Mouse (Mus musculus): ENCODE results near the gene Bbs9.

The Bbs9 gene

GRCm38 (mm10) chr9:22665155-22665554 lies 189.6 kb downstream of the Bbs9 start:
- in situ Hi-C loops (cut with MboI; ENCODE audit: low pct_unique_long_range_greater_than_20kb in 1 of 2, low sequenced_read_pairs in 2 of 2, unreplicated experiment in 1 of 2): no loop called here

- in situ Hi-C loops (cut with MboI; ENCODE audit: low pct_unique_long_range_greater_than_20kb in 1 of 2, low sequenced_read_pairs in 2 of 2, unreplicated experiment in 1 of 2): no loop called here
Measured at GRCm38 (mm10) chr9:22672937-22673336, 197.4 kb downstream of the Bbs9 start.

DNA sequence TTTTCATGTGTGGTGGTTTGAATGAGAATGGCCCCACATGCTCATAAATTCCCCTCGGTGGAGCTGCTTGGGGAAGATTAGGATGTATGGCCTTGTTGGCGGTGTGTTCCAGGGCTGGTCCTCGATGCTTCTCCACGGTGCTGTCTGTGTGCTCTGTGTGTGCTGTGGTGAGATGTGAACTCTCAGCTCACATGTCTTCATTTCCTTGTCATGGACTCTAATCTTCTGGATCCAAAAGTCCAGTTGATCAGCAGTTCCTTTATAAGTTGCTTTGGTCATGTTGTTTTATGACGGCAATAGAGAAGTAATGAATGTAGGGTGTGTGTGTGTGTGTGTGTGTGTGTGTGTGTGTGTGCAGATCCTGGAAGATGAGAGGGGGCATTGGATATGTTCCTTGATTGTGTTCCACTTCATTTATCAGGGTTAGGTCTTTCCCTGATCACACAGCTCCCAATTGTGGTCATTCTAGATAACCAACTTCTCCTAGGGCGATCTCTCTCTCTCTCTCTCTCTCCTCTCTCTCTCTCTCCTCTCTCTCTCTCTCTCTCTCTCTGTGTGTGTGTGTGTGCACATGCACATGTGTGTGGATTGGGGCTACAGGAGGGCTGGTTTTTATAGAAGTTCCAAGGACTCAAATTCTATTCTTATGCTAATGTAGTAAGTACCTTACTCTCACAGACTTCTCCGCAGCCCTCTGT lies 201.8 kb downstream of the Bbs9 start:
- in situ Hi-C loops (cut with MboI; ENCODE audit: low pct_unique_long_range_greater_than_20kb in 1 of 2, low sequenced_read_pairs in 2 of 2, unreplicated experiment in 1 of 2): no loop called here

DNA sequence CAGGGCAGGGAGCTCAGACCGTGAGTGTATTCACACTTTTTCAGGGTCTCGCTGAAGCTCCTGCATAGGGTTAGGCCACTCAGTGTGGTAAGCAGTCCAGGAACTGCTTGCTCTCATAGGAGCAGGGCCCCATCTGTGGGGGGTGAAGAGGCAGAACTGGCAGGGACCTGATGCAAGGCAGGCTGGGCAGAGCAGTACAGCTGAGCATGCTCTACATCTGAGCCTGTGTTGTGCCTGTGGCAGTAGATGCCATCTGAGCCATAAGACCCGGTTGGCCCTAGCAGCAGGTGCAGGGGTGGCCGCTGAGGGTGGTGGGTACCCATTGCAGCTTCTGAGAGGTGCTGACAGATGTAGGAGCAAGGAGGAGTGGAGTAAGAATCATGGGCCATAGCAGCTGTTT lies 202.5 kb downstream of the Bbs9 start:
- in situ Hi-C loops (cut with MboI; ENCODE audit: low pct_unique_long_range_greater_than_20kb in 1 of 2, low sequenced_read_pairs in 2 of 2, unreplicated experiment in 1 of 2): no loop called here

DNA sequence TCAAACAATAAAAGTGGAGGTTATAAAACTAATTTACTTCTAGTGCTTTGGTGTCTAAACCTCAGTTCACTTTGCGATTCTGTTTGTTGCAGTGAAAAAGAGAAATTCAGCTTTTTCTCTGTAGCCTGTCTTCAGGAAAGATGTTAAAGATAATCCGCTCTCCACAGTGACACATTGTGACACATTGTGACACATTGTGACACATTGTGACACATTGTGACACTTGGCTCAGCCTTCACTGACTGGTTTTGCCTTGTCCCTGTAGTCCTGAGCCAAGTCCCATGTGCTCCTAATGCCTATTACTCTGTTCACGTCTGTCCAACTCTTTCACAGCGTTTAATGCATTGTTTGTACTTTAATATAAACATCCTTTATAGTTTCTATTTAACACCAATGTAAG lies 203.0 kb downstream of the Bbs9 start:
- in situ Hi-C loops (cut with MboI; ENCODE audit: low pct_unique_long_range_greater_than_20kb in 1 of 2, low sequenced_read_pairs in 2 of 2, unreplicated experiment in 1 of 2): no loop called here

DNA sequence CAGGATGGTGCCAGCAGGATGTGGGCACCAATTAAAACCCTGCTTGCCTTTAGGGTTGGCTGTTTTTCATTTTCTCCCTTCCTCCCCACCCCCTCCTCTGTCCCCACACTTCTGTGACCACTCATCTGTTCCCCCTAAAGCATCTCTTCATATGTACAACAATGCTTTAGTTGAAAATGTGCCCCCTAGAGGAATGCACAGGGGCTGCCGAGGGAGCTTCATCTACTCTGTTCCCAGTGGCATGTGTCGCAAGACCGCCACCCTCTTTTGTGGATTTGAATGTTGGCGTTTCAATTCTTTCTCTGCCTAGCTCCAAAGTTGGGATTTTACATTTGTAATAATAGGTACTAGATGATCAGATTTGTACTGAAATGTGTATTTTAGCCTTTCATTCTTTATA lies 204.0 kb downstream of the Bbs9 start:
- in situ Hi-C loops (cut with MboI; ENCODE audit: low pct_unique_long_range_greater_than_20kb in 1 of 2, low sequenced_read_pairs in 2 of 2, unreplicated experiment in 1 of 2): no loop called here

GRCm38 (mm10) chr9:22680031-22680430 lies 204.5 kb downstream of the Bbs9 start:
- in situ Hi-C loops (cut with MboI; ENCODE audit: low pct_unique_long_range_greater_than_20kb in 1 of 2, low sequenced_read_pairs in 2 of 2, unreplicated experiment in 1 of 2): no loop called here

- in situ Hi-C loops (cut with MboI; ENCODE audit: low pct_unique_long_range_greater_than_20kb in 1 of 2, low sequenced_read_pairs in 2 of 2, unreplicated experiment in 1 of 2): no loop called here
Measured at GRCm38 (mm10) chr9:22680484-22680883, 205.0 kb downstream of the Bbs9 start.

- in situ Hi-C loops (cut with MboI; ENCODE audit: low pct_unique_long_range_greater_than_20kb in 1 of 2, low sequenced_read_pairs in 2 of 2, unreplicated experiment in 1 of 2): no loop called here
Measured at GRCm38 (mm10) chr9:22683786-22684185, 208.3 kb downstream of the Bbs9 start.

DNA sequence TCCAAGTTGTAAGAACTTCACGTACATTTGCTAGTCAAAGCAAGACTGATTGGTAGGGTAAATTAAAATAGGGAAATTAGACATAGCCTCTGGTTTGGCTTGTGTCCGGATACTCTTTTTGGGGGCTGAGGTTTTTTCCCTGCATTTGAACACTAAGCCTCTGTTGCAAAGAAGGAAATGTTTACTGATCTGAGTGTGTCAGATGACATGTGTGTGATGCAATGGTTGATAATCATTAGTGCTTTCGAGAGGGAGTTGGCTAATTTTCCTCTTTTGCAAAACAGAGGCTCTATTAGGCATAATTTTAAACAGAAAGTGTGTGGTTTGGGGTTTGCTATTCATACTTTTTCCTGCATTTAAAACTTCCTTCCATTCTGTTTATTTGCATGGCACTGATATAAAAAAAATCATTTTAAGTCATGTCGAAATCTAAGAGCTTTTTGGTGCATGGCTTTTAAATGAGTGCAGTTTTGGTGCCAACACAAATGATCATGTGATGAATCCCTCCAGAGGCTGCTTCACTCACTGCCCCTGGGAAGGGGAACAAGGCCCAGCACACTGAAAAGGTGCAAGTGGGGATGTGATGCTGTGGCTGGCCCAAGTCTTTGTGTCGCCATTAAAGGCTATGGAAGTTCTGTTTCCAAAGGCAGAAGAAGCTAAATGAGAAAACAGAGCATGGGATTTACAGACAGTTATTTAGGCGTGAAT lies 211.4 kb downstream of the Bbs9 start:
- in situ Hi-C loops (cut with MboI; ENCODE audit: low pct_unique_long_range_greater_than_20kb in 1 of 2, low sequenced_read_pairs in 2 of 2, unreplicated experiment in 1 of 2): no loop called here

- in situ Hi-C loops (cut with MboI; ENCODE audit: low pct_unique_long_range_greater_than_20kb in 1 of 2, low sequenced_read_pairs in 2 of 2, unreplicated experiment in 1 of 2): no loop called here
Measured at GRCm38 (mm10) chr9:22690234-22690633, 214.7 kb downstream of the Bbs9 start.

DNA sequence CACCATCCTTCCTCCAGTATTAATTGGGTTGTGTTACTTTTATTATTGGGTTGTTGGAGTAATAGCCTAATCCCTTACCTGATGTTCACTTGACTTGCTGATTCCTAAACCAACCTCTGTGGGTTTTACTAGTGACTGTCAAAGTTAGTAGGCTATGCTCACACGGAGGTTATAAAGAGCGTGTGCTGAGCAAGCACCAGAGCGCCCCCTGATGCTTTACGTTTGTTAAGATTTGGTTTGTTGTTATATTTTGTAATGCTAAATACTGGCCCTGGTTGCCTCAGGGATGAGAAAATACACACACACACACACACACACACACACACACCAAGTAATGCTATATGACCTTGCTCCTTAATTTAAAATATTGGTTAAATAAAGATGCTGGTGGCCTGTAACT lies 219.9 kb downstream of the Bbs9 start:
- in situ Hi-C loops (cut with MboI; ENCODE audit: low pct_unique_long_range_greater_than_20kb in 1 of 2, low sequenced_read_pairs in 2 of 2, unreplicated experiment in 1 of 2): no loop called here

GRCm38 (mm10) chr9:22696809-22697374 lies 221.4 kb downstream of the Bbs9 start:
- in situ Hi-C loops (cut with MboI; ENCODE audit: low pct_unique_long_range_greater_than_20kb in 1 of 2, low sequenced_read_pairs in 2 of 2, unreplicated experiment in 1 of 2): no loop called here

DNA sequence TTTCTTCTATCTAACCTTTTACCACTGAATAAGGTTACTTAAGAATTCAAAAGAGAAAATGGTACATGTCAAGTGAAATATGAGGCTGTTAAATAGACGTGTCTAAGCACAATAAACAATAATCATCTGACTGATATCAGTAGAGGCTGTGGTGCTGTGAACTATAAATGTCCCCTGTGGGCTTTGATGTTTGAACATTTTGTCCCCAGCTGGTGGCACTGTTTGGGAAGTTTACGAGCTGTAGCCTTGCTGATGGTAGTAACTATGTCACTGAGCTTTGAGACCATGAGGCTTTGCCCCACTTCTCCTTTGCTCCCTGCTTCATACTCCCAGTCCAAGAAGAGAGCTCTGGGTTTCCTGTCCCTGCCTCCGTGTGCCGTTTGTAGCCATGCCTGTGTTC lies 222.3 kb downstream of the Bbs9 start:
- in situ Hi-C loops (cut with MboI; ENCODE audit: low pct_unique_long_range_greater_than_20kb in 1 of 2, low sequenced_read_pairs in 2 of 2, unreplicated experiment in 1 of 2): no loop called here

DNA sequence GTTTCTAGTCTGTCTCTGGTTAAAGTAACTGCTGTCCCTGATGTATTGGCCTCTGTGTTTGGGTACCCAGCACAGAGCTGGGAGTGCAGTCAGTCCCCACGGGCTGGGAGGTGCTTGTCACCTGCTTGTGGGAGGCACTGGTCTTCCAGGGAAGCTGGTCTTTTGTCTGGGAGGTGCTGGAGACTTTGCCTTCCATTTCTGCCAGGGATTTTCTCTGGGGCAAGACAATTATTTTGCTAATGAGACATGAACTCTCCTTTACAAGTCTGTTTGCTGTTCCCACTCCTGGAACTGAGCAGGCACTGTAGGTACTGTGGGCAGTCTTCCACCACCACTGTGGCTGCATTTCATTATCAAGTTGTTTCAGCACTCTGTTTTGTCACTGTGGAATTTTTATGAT lies 223.0 kb downstream of the Bbs9 start:
- in situ Hi-C loops (cut with MboI; ENCODE audit: low pct_unique_long_range_greater_than_20kb in 1 of 2, low sequenced_read_pairs in 2 of 2, unreplicated experiment in 1 of 2): no loop called here

- in situ Hi-C loops (cut with MboI; ENCODE audit: low pct_unique_long_range_greater_than_20kb in 1 of 2, low sequenced_read_pairs in 2 of 2, unreplicated experiment in 1 of 2): loop anchor here in 1 of 2 experiments (10.0 kb wide), 1 partner anchor 147 kb away; no protein-coding TSS in a partner anchor
Measured at GRCm38 (mm10) chr9:22702065-22702611, 226.6 kb downstream of the Bbs9 start.

- in situ Hi-C loops (cut with MboI; ENCODE audit: low pct_unique_long_range_greater_than_20kb in 1 of 2, low sequenced_read_pairs in 2 of 2, unreplicated experiment in 1 of 2): loop anchor here in 1 of 2 experiments (10.0 kb wide), 1 partner anchor 148 kb away; no protein-coding TSS in a partner anchor
Measured at GRCm38 (mm10) chr9:22702812-22703367, 227.4 kb downstream of the Bbs9 start.

- in situ Hi-C loops (cut with MboI; ENCODE audit: low pct_unique_long_range_greater_than_20kb in 1 of 2, low sequenced_read_pairs in 2 of 2, unreplicated experiment in 1 of 2): loop anchor here in 1 of 2 experiments (10.0 kb wide), 1 partner anchor 149 kb away; no protein-coding TSS in a partner anchor
Measured at GRCm38 (mm10) chr9:22703541-22703940, 228.0 kb downstream of the Bbs9 start.
